Mouse (Mus musculus) midbrain, embryonic 12.5 days (tissue): ENCODE data around the gene Nipsnap1. TPM values are rescaled to one million over a fixed set of nuclear protein-coding genes. Genes with fewer than 3 reads are reported as not detected.

ENCODE experiments used
- ATAC-seq: fragments of 200-750 bp; cut with Nextera tagmentation; 2 replicates; pipeline ENCODE4 v1.8.0; 2017; ENCODE audit warnings: low read depth, moderate TSS enrichment, moderate library complexity; ENCODE audit not compliant: low FRiP score
- H3K27ac ChIP-seq: fragments of 300-500 bp; sonication (generic); replicated peaks from 2 replicates; pipeline ENCODE4 v1.5.1; 2016; ENCODE audit warnings: mild to moderate bottlenecking
- H3K27me3 ChIP-seq: fragments of 300-500 bp; sonication (generic); 2 replicates; pipeline ENCODE4 v1.6.1; 2016; ENCODE audit warnings: mild to moderate bottlenecking
- H3K36me3 ChIP-seq: fragments of 300-500 bp; sonication (generic); 2 replicates; pipeline ENCODE4 v1.6.1; 2016
- H3K4me1 ChIP-seq: fragments of 300-500 bp; sonication (generic); 2 replicates; pipeline ENCODE4 v1.6.1; 2016
- H3K4me2 ChIP-seq: fragments of 300-500 bp; sonication (generic); replicated peaks from 2 replicates; pipeline ENCODE4 v1.6.1; 2016; ENCODE audit warnings: mild to moderate bottlenecking, moderate library complexity
- H3K4me3 ChIP-seq: fragments of 300-500 bp; sonication (generic); 2 replicates; pipeline ENCODE4 v1.5.1; 2016; ENCODE audit warnings: mild to moderate bottlenecking
- H3K9ac ChIP-seq: fragments of 300-500 bp; sonication (generic); replicated peaks from 2 replicates; pipeline ENCODE4 v1.6.1; 2016; ENCODE audit warnings: mild to moderate bottlenecking, moderate library complexity
- H3K9me3 ChIP-seq: fragments of 300-500 bp; sonication (generic); 2 replicates; pipeline ENCODE4 v1.6.1; 2016; ENCODE audit warnings: mild to moderate bottlenecking
- WGBS: fragments of 180-500 bp; shearing (Covaris S2); methylation state at CpG from one replicate; pipeline ENCODE4 v1.1.7; 2016; 5-methylcytosine and 5-hydroxymethylcytosine counted together
- polyA plus RNA-seq: library from polyadenylated mRNA; unstranded; fragments of >200 nt; fragmentation: Nextera tagmentation; extraction: Ambion mirVana; gene quantifications from 2 replicates; pipeline ENCODE4 v1.2.1, GENCODE M21; 2016

Nipsnap1 gene
- 95.0 and 95.8 TPM in 2 replicates for polyA plus RNA-seq

GRCm38 (mm10) chr11:4873755-4874475, at the start of gene Nipsnap1:
Nipsnap1 (plus strand) TSS chr11:4873951.
- Histone ChIP-seq H3K9ac (peak within 1 kb of the TSS; percentile 77), H3K27ac (peak within 1 kb of the TSS; percentile 60; the same call in 1 of the 2 replicates), H3K4me3 (peak within 1 kb of the TSS; percentile 83), H3K4me2 (peak within 1 kb of the TSS; percentile 85), H3K4me1 (peaks cover 11% of the 10 kb centered on the region), H3K36me3 (peaks cover 13% of the 10 kb centered on the region), H3K9me3 (no peaks in the 10 kb centered on the region), H3K27me3 (no peaks in the 10 kb centered on the region)
- under 1% methylated on average over 30 of the region's 30 CpGs for WGBS
- ATAC-seq = peak; percentile 93

- no peak overlapping the region for H3K4me2 ChIP-seq
- WGBS = 96% methylated on average over 3 of the region's 3 CpGs
- no peak for ATAC-seq
Measured at GRCm38 (mm10) chr11:4826152-4826778, 47.5 kb upstream of the Nipsnap1 start.

GRCm38 (mm10) chr11:4827340-4827739, 46.4 kb upstream of the Nipsnap1 start:
- no peak for ATAC-seq
- Histone ChIP-seq H3K9ac (no peak overlapping the region), H3K36me3 (0 out of 2 replicates have a peak, but pooled peaks cover 3% of the 10 kb centered on the region), H3K4me3 (no peak overlapping the region), H3K4me2 (no peak overlapping the region), H3K9me3 (no peaks in the 10 kb centered on the region), H3K27ac (no peak overlapping the region), H3K27me3 (no peaks in the 10 kb centered on the region), H3K4me1 (no peaks in the 10 kb centered on the region)

More at GRCm38 (mm10) chr11:4826152-4826778, 47.5 kb upstream of the Nipsnap1 start:
- Histone ChIP-seq H3K9me3 (no peaks in the 10 kb centered on the region), H3K9ac (no peak overlapping the region), H3K4me1 (0 out of 2 replicates have a peak, but pooled peaks cover 6% of the 10 kb centered on the region), H3K36me3 (0 out of 2 replicates have a peak, but pooled peaks cover 3% of the 10 kb centered on the region), H3K27me3 (no peaks in the 10 kb centered on the region), H3K4me3 (no peak overlapping the region), H3K27ac (no peak overlapping the region)

- Histone ChIP-seq H3K27ac (no peak overlapping the region), H3K4me1 (no peaks in the 10 kb centered on the region), H3K4me2 (no peak overlapping the region), H3K4me3 (no peak overlapping the region), H3K36me3 (0 out of 2 replicates have a peak, but pooled peaks cover 3% of the 10 kb centered on the region), H3K9me3 (no peaks in the 10 kb centered on the region), H3K27me3 (no peaks in the 10 kb centered on the region), H3K9ac (no peak overlapping the region)
- 87% methylated on average over 2 of the region's 2 CpGs for WGBS
- no peak for ATAC-seq
Measured at GRCm38 (mm10) chr11:4827916-4828315, 45.8 kb upstream of the Nipsnap1 start.

- H3K4me1 ChIP-seq = no peaks in the 10 kb centered on the region
- no peak overlapping the region for H3K4me3 ChIP-seq
- H3K9me3 ChIP-seq = no peaks in the 10 kb centered on the region
- H3K4me2 ChIP-seq = no peak overlapping the region
- no peaks in the 10 kb centered on the region for H3K27me3 ChIP-seq
- no peak for ATAC-seq
- no peak overlapping the region for H3K9ac ChIP-seq
- 0 out of 2 replicates have a peak, but pooled peaks cover 3% of the 10 kb centered on the region for H3K36me3 ChIP-seq
- H3K27ac ChIP-seq = no peak overlapping the region
Measured at GRCm38 (mm10) chr11:4831066-4831465, 42.7 kb upstream of the Nipsnap1 start.

GRCm38 (mm10) chr11:4833295-4833939, 40.3 kb upstream of the Nipsnap1 start:
- no peak overlapping the region for H3K4me3 ChIP-seq
- H3K9ac ChIP-seq = no peak overlapping the region
- H3K27ac ChIP-seq = no peak overlapping the region
- H3K27me3 ChIP-seq = no peaks in the 10 kb centered on the region
- WGBS = 83% methylated on average over 3 of the region's 3 CpGs
- 0 out of 2 replicates have a peak, but pooled peaks cover 3% of the 10 kb centered on the region for H3K36me3 ChIP-seq
- no peak overlapping the region for H3K4me2 ChIP-seq
- no peak for ATAC-seq
- no peaks in the 10 kb centered on the region for H3K9me3 ChIP-seq
- H3K4me1 ChIP-seq = no peaks in the 10 kb centered on the region

GRCm38 (mm10) chr11:4835436-4835835, 38.3 kb upstream of the Nipsnap1 start:
- no peak for ATAC-seq
- 94% methylated on average over 6 of the region's 6 CpGs for WGBS

GRCm38 (mm10) chr11:4836755-4837154, 37.0 kb upstream of the Nipsnap1 start:
- no peak for ATAC-seq
- no peaks in the 10 kb centered on the region for H3K4me1 ChIP-seq
- no peak overlapping the region for H3K27ac ChIP-seq
- no peak overlapping the region for H3K4me2 ChIP-seq
- H3K9me3 ChIP-seq = no peaks in the 10 kb centered on the region
- H3K9ac ChIP-seq = no peak overlapping the region
- H3K27me3 ChIP-seq = no peaks in the 10 kb centered on the region
- H3K4me3 ChIP-seq = no peak overlapping the region
- no peaks in the 10 kb centered on the region for H3K36me3 ChIP-seq
- WGBS = 67% methylated on average over 6 of the region's 6 CpGs

More at GRCm38 (mm10) chr11:4835436-4835835, 38.3 kb upstream of the Nipsnap1 start:
- no peak overlapping the region for H3K27ac ChIP-seq
- H3K4me1 ChIP-seq = no peaks in the 10 kb centered on the region
- H3K4me3 ChIP-seq = no peak overlapping the region
- no peak overlapping the region for H3K9ac ChIP-seq
- H3K27me3 ChIP-seq = no peaks in the 10 kb centered on the region
- H3K36me3 ChIP-seq = no peaks in the 10 kb centered on the region
- H3K9me3 ChIP-seq = no peaks in the 10 kb centered on the region
- H3K4me2 ChIP-seq = no peak overlapping the region

- 82% methylated on average over 5 of the region's 5 CpGs for WGBS
- Histone ChIP-seq H3K4me2 (no peak overlapping the region), H3K4me1 (no peaks in the 10 kb centered on the region), H3K27ac (no peak overlapping the region), H3K4me3 (no peak overlapping the region), H3K9me3 (no peaks in the 10 kb centered on the region), H3K27me3 (no peaks in the 10 kb centered on the region), H3K36me3 (no peaks in the 10 kb centered on the region), H3K9ac (no peak overlapping the region)
- ATAC-seq = no peak
Measured at GRCm38 (mm10) chr11:4837342-4837741, 36.4 kb upstream of the Nipsnap1 start.

- Histone ChIP-seq H3K36me3 (no peaks in the 10 kb centered on the region), H3K4me3 (no peak overlapping the region), H3K4me1 (no peaks in the 10 kb centered on the region), H3K9ac (no peak overlapping the region), H3K27me3 (no peaks in the 10 kb centered on the region), H3K9me3 (no peaks in the 10 kb centered on the region), H3K4me2 (no peak overlapping the region), H3K27ac (no peak overlapping the region)
- WGBS = 95% methylated on average over 1 of the region's 1 CpGs
- ATAC-seq = no peak
Measured at GRCm38 (mm10) chr11:4838235-4838634, 35.5 kb upstream of the Nipsnap1 start.

GRCm38 (mm10) chr11:4840942-4841526, 32.7 kb upstream of the Nipsnap1 start:
- H3K36me3 ChIP-seq = no peaks in the 10 kb centered on the region; the same call in 1 of the 2 replicates
- no peaks in the 10 kb centered on the region for H3K4me1 ChIP-seq
- no peak overlapping the region for H3K4me2 ChIP-seq
- no peak overlapping the region for H3K4me3 ChIP-seq
- no peaks in the 10 kb centered on the region for H3K9me3 ChIP-seq
- ATAC-seq = no peak
- no peak overlapping the region for H3K9ac ChIP-seq
- H3K27ac ChIP-seq = no peak overlapping the region
- WGBS = 89% methylated on average over 3 of the region's 3 CpGs
- H3K27me3 ChIP-seq = no peaks in the 10 kb centered on the region
